Mouse (Mus musculus): ENCODE data around the gene Slc5a4b. TPM values are rescaled to one million over a fixed set of nuclear protein-coding genes. Genes with fewer than 3 reads are reported as not detected.

The Slc5a4b gene
- total RNA-seq, 2 experiments from 2014 or later: not detected

Small RNAs within 50 kb of the gene (microRNA-seq; reads per million reads assigned to microRNA genes)
- gene Mir6409: not detected

Other genes starting within 250 kb of the Slc5a4b start
- gene Derl3, start 217.5 kb downstream of the Slc5a4b start, total RNA-seq (2021): under 1 TPM; 0.26 to 0.78 TPM
- gene Smarcb1, start 189.3 kb downstream of the Slc5a4b start, total RNA-seq (2021): 10 to 100 TPM; 22.8 to 22.9 TPM
- 1,000 to 10,000 TPM; 1,761 to 1,834 TPM for gene Chchd10, start 177.8 kb downstream of the Slc5a4b start, total RNA-seq (2021)
- 1 to 10 TPM; 5.0 to 8.1 TPM for gene Mmp11, start 174.5 kb downstream of the Slc5a4b start, total RNA-seq (2021)
- gene Gm867, start 170.3 kb downstream of the Slc5a4b start, total RNA-seq (2021): not detected
- not detected for gene Vpreb3, start 167.9 kb downstream of the Slc5a4b start, total RNA-seq (2021)
- not detected for gene Gm5134, start 156.4 kb downstream of the Slc5a4b start, total RNA-seq (2021)
- gene Zfp280b, start 78.3 kb downstream of the Slc5a4b start, total RNA-seq (2021): 1 to 10 TPM; 7.7 to 8.1 TPM
- not detected for gene Slc5a4a, start 36.5 kb upstream of the Slc5a4b start, total RNA-seq (2021)
- gene Prmt2, start 126.9 kb upstream of the Slc5a4b start, total RNA-seq (2021): 10 to 100 TPM; 10.7 to 10.8 TPM
- gene S100b, start 142.9 kb upstream of the Slc5a4b start, total RNA-seq (2021): 1 to 10 TPM; 1.5 to 1.6 TPM
- gene Dip2a, start 234.3 kb upstream of the Slc5a4b start, total RNA-seq (2021): 10 to 100 TPM; 12.5 TPM